Mouse (Mus musculus) ES-E14 (cell line): ENCODE data around the gene Pnpla5.

ENCODE experiments used
- CHD2 ChIP-seq: IDR thresholded peaks from 2 replicates; pipeline ENCODE4 v1.6.1; 2014; ENCODE audit warnings: mild to moderate bottlenecking, low read depth, low read length, inconsistent platforms
- HCFC1 ChIP-seq: IDR thresholded peaks from 2 replicates; pipeline ENCODE4 v1.6.1; 2012; ENCODE audit warnings: low read length, inconsistent platforms, borderline replicate concordance; ENCODE audit not compliant: insufficient read depth
- MAFK ChIP-seq: IDR thresholded peaks from 2 replicates; pipeline ENCODE4 v1.6.1; 2014; ENCODE audit warnings: mild to moderate bottlenecking, low read depth, low read length, inconsistent platforms; ENCODE audit not compliant: insufficient read depth
- ZC3H11A ChIP-seq: IDR thresholded peaks from 2 replicates; pipeline ENCODE4 v1.6.1; 2012; ENCODE audit warnings: low read depth, mild to moderate bottlenecking, inconsistent platforms, low read length, borderline replicate concordance
- ZNF384 ChIP-seq: IDR thresholded peaks from 2 replicates; pipeline ENCODE4 v1.6.1; 2012; ENCODE audit warnings: low read depth, low read length, inconsistent platforms

- TF ChIP-seq CHD2 (no peak), ZNF384 (no peak), HCFC1 (no peak), MAFK (no peak), ZC3H11A (no peak)
Observed at GRCm38 (mm10) chr15:84120612-84121011, 2.4 kb downstream of the Pnpla5 start.
